16 mouse cellular contexts compared by ENCODE assay signal in the genomic region with DNA sequence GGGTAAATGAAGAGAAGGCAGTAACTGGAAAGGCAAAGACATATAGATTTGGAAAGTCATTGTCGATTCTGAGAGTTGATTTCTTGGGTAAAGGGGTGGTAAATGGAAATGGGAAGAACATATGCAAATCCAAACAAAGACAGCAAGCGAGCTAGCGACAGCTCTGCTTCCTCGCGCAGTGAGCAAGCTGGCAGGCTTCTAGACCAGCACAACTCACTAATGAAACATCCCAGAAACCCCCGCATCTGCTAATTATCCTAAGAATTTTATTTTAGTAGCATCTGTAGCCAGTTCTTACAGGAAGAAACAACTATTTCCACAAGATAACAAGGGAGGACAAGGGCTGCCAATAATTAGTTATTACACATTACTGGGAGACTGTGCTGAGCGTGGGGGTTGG.
DNase-seq lines count a peak whose midpoint lies in the region; ATAC-seq lines count a peak whose summit lies in the region.
"Had no signal": no experiment of that assay in that cellular context is flagged by ENCODE, and none has a peak within 500 bp of the region (broad histone marks: within the 10 kb centered on the region; RNA-seq: fewer than 3 reads in every experiment).

No protein-coding gene starts in this region.

- ATAC-seq in frontal cortex, adult (ENCODE audit: low TSS enrichment) = peak; percentile 80
- ATAC-seq: hindbrain, embryonic 16.5 days; intestine, embryonic 15.5 days had no signal

- DNase-seq in frontal cortex, postnatal 10 days (ENCODE audit: low spot score in 2 of 2) = no peak
- peak; percentile 26 to 39 for DNase-seq in left cerebral cortex, postnatal 14 days (ENCODE audit: low spot score in 2 of 2)
- DNase-seq in left cerebral cortex, adult 8-10 months (ENCODE audit: low spot score in 2 of 2) = no peak
- DNase-seq in right cerebral cortex, adult 2 months (ENCODE audit: low spot score in 2 of 2) = peak; percentile 32 to 34
- DNase-seq in right cerebral cortex, postnatal 4 days = no peak
- DNase-seq in telencephalon, adult 2 months (ENCODE audit: low read depth, low spot score) = peak; percentile 41
- DNase-seq in adrenal gland, postnatal 14 days = no peak
- DNase-seq: cerebellum, adult 18-20 months; cerebellum, postnatal 14 days; gastrocnemius, adult 2 months; kidney, adult 9 months; kidney, postnatal 14 days; spleen, adult 18-20 months had no signal

- intact Hi-C loops in left cerebral cortex, postnatal 14 days (cut with DNase I) = no loop called here

Comparison
In these comparisons a context has a peak if more than half of its experiments do, and no peak if none do; other contexts are left out.
1. DNase-seq: peak in left cerebral cortex, postnatal 14 days (2 of 2), right cerebral cortex, adult 2 months (2 of 2) and telencephalon, adult 2 months (single experiment); none in frontal cortex, postnatal 10 days (0 of 2), left cerebral cortex, adult 8-10 months (0 of 2), right cerebral cortex, postnatal 4 days (single experiment) and adrenal gland, postnatal 14 days (single experiment).